Mouse (Mus musculus) lung, adult 18-20 months (tissue): ENCODE results near the gene Hsdl1.
A peak's percentile ranks its signal among the peaks of the same experiment; 100 is the strongest.

Source experiments
- DNase-seq, 2 experiments: peaks; one replicate each; pipeline ENCODE4 v3.0.0; 2022; ENCODE audit warnings: mixed read lengths in 2 of 2

Hsdl1 gene

GRCm38 (mm10) chr8:119575366-119575726 lies 363 bp upstream of the Hsdl1 start:
- DNase-seq: no peak

- DNase-seq: peak; percentile 37 to 59
Measured at GRCm38 (mm10) chr8:119572411-119572810, 2.6 kb downstream of the Hsdl1 start.

- no peak for DNase-seq
Measured at GRCm38 (mm10) chr8:119571135-119571534, 3.8 kb downstream of the Hsdl1 start.

GRCm38 (mm10) chr8:119569881-119570280 lies 5.1 kb downstream of the Hsdl1 start:
- DNase-seq: no peak

GRCm38 (mm10) chr8:119568951-119569350 lies 6.0 kb downstream of the Hsdl1 start:
- no peak for DNase-seq

- no peak for DNase-seq
Measured at GRCm38 (mm10) chr8:119568251-119568650, 6.7 kb downstream of the Hsdl1 start.

GRCm38 (mm10) chr8:119566367-119566766 lies 8.6 kb downstream of the Hsdl1 start:
- no peak for DNase-seq

- no peak for DNase-seq
Measured at GRCm38 (mm10) chr8:119563849-119564251, 11.1 kb downstream of the Hsdl1 start.

GRCm38 (mm10) chr8:119559402-119559720 lies 15.6 kb downstream of the Hsdl1 start:
- no peak for DNase-seq

- peak; percentile 95 to 97 for DNase-seq
Measured at GRCm38 (mm10) chr8:119558603-119559401, 16.2 kb downstream of the Hsdl1 start, which contains the start of gene Mbtps1. TSS of gene Mbtps1 (minus strand) at chr8:119558735.

GRCm38 (mm10) chr8:119557821-119558602 lies 17.0 kb downstream of the Hsdl1 start:
- peak in 1 of 2 experiments; percentile 76 for DNase-seq

GRCm38 (mm10) chr8:119557132-119557531 lies 17.9 kb downstream of the Hsdl1 start:
- no peak for DNase-seq

GRCm38 (mm10) chr8:119555861-119556260 lies 19.1 kb downstream of the Hsdl1 start:
- no peak for DNase-seq

- no peak for DNase-seq
Measured at GRCm38 (mm10) chr8:119552967-119553366, 22.0 kb downstream of the Hsdl1 start.

GRCm38 (mm10) chr8:119548560-119549113 lies 26.3 kb downstream of the Hsdl1 start:
- DNase-seq: no peak

GRCm38 (mm10) chr8:119547019-119547691 lies 27.8 kb downstream of the Hsdl1 start:
- peak; percentile 27 to 36 for DNase-seq

- no peak for DNase-seq
Measured at GRCm38 (mm10) chr8:119545791-119546190, 29.2 kb downstream of the Hsdl1 start.

- DNase-seq: no peak
Measured at GRCm38 (mm10) chr8:119545180-119545579, 29.8 kb downstream of the Hsdl1 start.

- DNase-seq: no peak
Measured at GRCm38 (mm10) chr8:119544606-119545005, 30.4 kb downstream of the Hsdl1 start.

- DNase-seq: no peak
Measured at GRCm38 (mm10) chr8:119531973-119532372, 43.0 kb downstream of the Hsdl1 start.

- no peak for DNase-seq
Measured at GRCm38 (mm10) chr8:119531397-119531796, 43.6 kb downstream of the Hsdl1 start.

- no peak for DNase-seq
Measured at GRCm38 (mm10) chr8:119530937-119531336, 44.0 kb downstream of the Hsdl1 start.

- no peak for DNase-seq
Measured at GRCm38 (mm10) chr8:119528762-119529161, 46.2 kb downstream of the Hsdl1 start.
